Mouse (Mus musculus) frontal cortex, adult 2 months (tissue): ENCODE measurements at regions not wholly inside any gene's neighbourhood (a gene's known extent, or its start where the extent isn't known, plus 50 kb on each side); places are given as distances from the start of the nearest gene placed in this dataset.

ENCODE experiments used
- DNase-seq, 2 experiments: peaks; one replicate each; pipeline ENCODE4 v3.0.0; 2022; ENCODE audit warnings: low spot score in 1 of 2; ENCODE audit errors: extremely low spot score in 1 of 2

DNA sequence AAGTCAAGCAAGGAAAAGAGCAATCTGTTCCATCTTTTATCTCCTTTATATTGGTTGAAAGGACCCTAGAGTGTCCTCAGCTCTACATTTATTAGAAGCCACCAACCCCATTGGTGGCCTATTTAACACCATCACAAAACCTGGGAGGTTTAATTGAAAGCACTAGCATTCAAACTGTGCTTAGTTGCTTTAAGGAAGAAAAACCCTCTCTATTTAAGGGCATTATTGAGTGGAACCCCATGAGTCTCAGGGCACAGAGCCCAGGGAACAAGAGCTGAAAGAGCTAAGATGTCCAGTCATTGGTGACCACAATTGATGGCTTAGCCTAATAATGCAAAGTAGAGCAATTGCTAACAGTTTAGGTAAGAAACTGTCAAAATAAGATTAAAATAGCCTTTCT lies 72.6 kb upstream of the Btbd3 start:
- peak in 1 of 2 experiments; percentile 8 for DNase-seq

DNA sequence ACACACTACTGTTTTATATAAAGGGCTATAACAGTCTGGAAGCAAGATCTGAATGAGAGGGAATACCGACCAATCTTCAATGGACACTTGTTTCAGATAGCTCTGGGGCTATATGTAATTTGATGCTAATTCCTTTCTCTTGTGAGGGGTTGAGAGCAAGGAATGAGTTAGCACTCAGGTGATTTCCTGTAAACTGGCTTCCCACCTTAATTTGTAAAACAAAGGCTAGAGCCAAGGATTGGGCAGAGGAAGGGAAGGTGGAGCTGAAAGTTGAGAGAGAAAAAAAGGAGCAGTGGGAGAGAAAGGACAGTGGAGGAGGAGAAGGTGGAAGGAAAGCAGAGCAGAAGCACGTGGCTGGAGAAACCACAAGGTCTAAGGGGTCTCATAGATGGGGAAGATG lies 71.5 kb upstream of the Btbd3 start:
- no peak for DNase-seq

GRCm38 (mm10) chr2:138186700-138187099 lies 69.7 kb upstream of the Btbd3 start:
- DNase-seq, result peak in 1 of 2 experiments; percentile 38

DNA sequence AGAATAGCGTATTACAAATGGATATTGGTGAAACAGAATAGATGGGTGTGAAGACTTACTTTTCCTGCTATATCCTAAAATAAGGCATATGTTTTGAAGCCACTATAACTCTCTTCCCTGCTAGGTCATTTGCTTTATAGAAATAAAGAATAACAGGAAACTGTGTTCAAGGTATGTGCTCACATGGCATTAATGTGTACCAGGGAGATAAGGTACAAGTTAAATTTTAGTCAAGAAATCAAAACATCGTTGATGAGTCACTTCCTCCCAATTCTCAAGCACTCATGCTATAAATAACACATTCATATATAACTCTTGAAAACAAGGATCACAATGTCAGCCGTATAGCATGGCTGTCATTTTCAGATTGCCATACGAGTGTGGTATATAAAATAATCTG lies 62.8 kb upstream of the Btbd3 start:
- DNase-seq, result no peak

GRCm38 (mm10) chr2:138199016-138199415 lies 57.3 kb upstream of the Btbd3 start:
- no peak for DNase-seq
